Mouse (Mus musculus) lung, postnatal 0 days (tissue): ENCODE results near the gene Sh2b1.

Experiments used
- CTCF ChIP-seq: IDR thresholded peaks from 2 replicates; pipeline ENCODE4 v1.5.1; 2016; ENCODE audit warnings: antibody characterized with exemption, mild to moderate bottlenecking
- EP300 ChIP-seq: IDR thresholded peaks from 2 replicates; pipeline ENCODE4 v1.6.1; 2016; ENCODE audit warnings: antibody characterized with exemption, mild to moderate bottlenecking, control low read depth

DNA sequence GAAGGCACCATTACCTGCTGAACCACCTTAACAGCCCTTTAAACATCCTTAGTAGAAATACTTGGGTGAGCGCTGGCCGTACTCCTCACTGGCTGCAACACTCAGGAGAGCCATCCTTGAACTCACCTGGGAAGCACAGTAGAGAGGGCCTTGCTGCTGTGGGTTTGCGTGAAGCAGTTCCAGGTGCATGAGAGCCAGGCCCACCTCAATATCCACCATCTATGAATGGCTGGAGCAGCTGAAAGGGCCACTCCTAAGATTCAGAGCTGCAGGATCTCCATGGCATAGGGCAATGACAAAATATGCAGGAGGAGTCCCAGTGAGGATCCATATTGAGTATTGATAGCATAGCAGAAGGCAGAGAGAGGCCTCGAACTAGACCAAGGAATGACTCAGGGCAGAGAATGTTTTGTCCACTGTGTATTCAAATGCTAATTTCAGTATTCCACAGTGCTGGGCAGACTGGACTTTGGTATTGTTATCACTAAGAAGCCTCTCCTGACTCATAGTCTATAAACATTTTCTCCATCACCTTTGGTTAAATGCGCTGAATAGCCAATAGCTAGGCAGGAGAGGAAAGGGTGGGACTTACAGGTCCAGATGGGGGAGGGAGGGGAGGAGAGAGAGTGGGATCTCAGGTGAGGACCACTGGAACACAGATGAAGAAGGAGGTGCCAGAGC, 43.2 kb upstream of the Sh2b1 start:
- no peak for TF ChIP-seq CTCF
- TF ChIP-seq EP300: no peak
